Comparison of ENCODE assay signal across 24 mouse cellular contexts in genomic region chr13:111361456-111361855, GRCm38 (mm10).
DNase-seq lines count a peak whose midpoint lies in the region; ATAC-seq and TF ChIP-seq lines count a peak whose summit lies in the region.
"Had no signal": no experiment of that assay in that cellular context is flagged by ENCODE, and none has a peak within 500 bp of the region (broad histone marks: within the 10 kb centered on the region; RNA-seq: fewer than 3 reads in every experiment).

No protein-coding gene starts in this region.

- ATAC-seq in frontal cortex, adult (ENCODE audit: low TSS enrichment) = peak; percentile 68
- ATAC-seq in lung, embryonic 14.5 days (ENCODE audit: insufficient read depth) = no peak
- ATAC-seq: activated CD4-positive, CD25-positive, alpha-beta regulatory T cell, adult 4 months; CD4-positive, CD25-positive, alpha-beta regulatory T cell, adult 4 months; forebrain, embryonic 13.5 days; forebrain, embryonic 15.5 days; forebrain, postnatal 0 days; Patski had no signal

- H3K9me3 ChIP-seq in lung, embryonic 14.5 days (ENCODE audit: low read depth, low read length) = peaks cover 4% of the 10 kb centered on the region; the same call in 1 of the 2 replicates
- H3K9me3 ChIP-seq: embryonic facial prominence, embryonic 12.5 days; forebrain, embryonic 15.5 days; G1E had no signal

- H3K4me2 ChIP-seq in lung, embryonic 14.5 days = no peak overlapping the region
- H3K4me2 ChIP-seq: embryonic facial prominence, embryonic 12.5 days; forebrain, embryonic 13.5 days; forebrain, embryonic 15.5 days had no signal

- no peak for DNase-seq in frontal cortex, postnatal 14 days (ENCODE audit: low spot score in 2 of 2)
- DNase-seq in lung, embryonic 14.5 days = peak; percentile 53
- no peak for DNase-seq in lung, postnatal 14 days
- DNase-seq in brain, adult 2 months (ENCODE audit: low read depth, low spot score) = peak; percentile 49
- no peak for DNase-seq in layer of hippocampus, adult 18-20 months (ENCODE audit: low spot score in 2 of 2)
- DNase-seq: adrenal gland, adult 8-10 months; adrenal gland, postnatal 14 days; adrenal gland, postnatal 36 days; B cell, adult 2 months; cerebellum, adult 11-12 months; cerebellum, adult 2 months; cerebellum, adult 9-10 months; cerebellum, postnatal 25 days; forebrain, postnatal 0 days had no signal

- H3K4me3 ChIP-seq in lung, embryonic 14.5 days (ENCODE audit: low read depth, low read length) = no peak overlapping the region
- H3K4me3 ChIP-seq: embryonic facial prominence, embryonic 10.5 days; embryonic facial prominence, embryonic 12.5 days; forebrain, embryonic 13.5 days; forebrain, embryonic 15.5 days had no signal

- WGBS in lung, embryonic 14.5 days = 61% methylated on average over 4 of the region's 4 CpGs

- no peaks in the 10 kb centered on the region for H3K27me3 ChIP-seq in lung, embryonic 14.5 days (ENCODE audit: insufficient read depth, low read length)
- H3K27me3 ChIP-seq: CH12.LX; embryonic facial prominence, embryonic 12.5 days; forebrain, embryonic 13.5 days; forebrain, embryonic 15.5 days; Patski had no signal

- no peak for TF ChIP-seq CTCF in lung, embryonic 14.5 days (IDR thresholded peaks at IDR 0.05; ENCODE audit: low read depth)

- no peaks in the 10 kb centered on the region for H3K36me3 ChIP-seq in lung, embryonic 14.5 days (ENCODE audit: insufficient read depth)
- H3K36me3 ChIP-seq: embryonic facial prominence, embryonic 10.5 days; embryonic facial prominence, embryonic 12.5 days; forebrain, embryonic 15.5 days; G1E had no signal

- no peaks in the 10 kb centered on the region for H3K4me1 ChIP-seq in lung, embryonic 14.5 days (ENCODE audit: insufficient read depth)
- H3K4me1 ChIP-seq: embryonic facial prominence, embryonic 10.5 days; embryonic facial prominence, embryonic 12.5 days had no signal

- H3K9ac ChIP-seq in lung, embryonic 14.5 days = no peak overlapping the region
- H3K9ac ChIP-seq: embryonic facial prominence, embryonic 12.5 days; forebrain, embryonic 13.5 days; forebrain, embryonic 15.5 days; forebrain, postnatal 0 days had no signal

- H3K27ac ChIP-seq in lung, embryonic 14.5 days (ENCODE audit: low read depth) = no peak overlapping the region
- H3K27ac ChIP-seq: embryonic facial prominence, embryonic 10.5 days; embryonic facial prominence, embryonic 12.5 days; forebrain, embryonic 13.5 days; forebrain, embryonic 15.5 days had no signal

Comparison
In these comparisons a context has a peak if more than half of its experiments do, and no peak if none do; other contexts are left out.
1. DNase-seq: peak in lung, embryonic 14.5 days (single experiment) and brain, adult 2 months (single experiment); none in frontal cortex, postnatal 14 days (0 of 2), lung, postnatal 14 days (single experiment) and layer of hippocampus, adult 18-20 months (0 of 2).